Mouse (Mus musculus): ENCODE data around the gene Kif2c.
"Not testable (repeated sequence)": the region's sequence is repeated elsewhere in the genome, so short reads cannot be mapped to it uniquely, and the experiment has no call there.

The Kif2c gene

GRCm38 (mm10) chr4:117188969-117189368, 6.5 kb upstream of the Kif2c start:
- no peak for DNase-seq

GRCm38 (mm10) chr4:117182759-117183096, 289 bp upstream of the Kif2c start:
- not testable (repeated sequence) for DNase-seq

- no peak for DNase-seq
These were observed 12.5 kb downstream of the Kif2c start for GRCm38 (mm10) chr4:117169936-117170335.

- DNase-seq, result no peak
These were observed 21.3 kb downstream of the Kif2c start for GRCm38 (mm10) chr4:117161183-117161582.

- DNase-seq, result no peak
These were observed 22.8 kb downstream of the Kif2c start for GRCm38 (mm10) chr4:117159666-117160065.

GRCm38 (mm10) chr4:117156372-117156771, 26.1 kb downstream of the Kif2c start:
- DNase-seq, result no peak

GRCm38 (mm10) chr4:117155792-117156355, 26.6 kb downstream of the Kif2c start, which contains the start of gene Rps8:
TSS of gene Rps8 (minus strand) at chr4:117156243.
- peak; percentile 89 for DNase-seq

GRCm38 (mm10) chr4:117155020-117155791, 27.2 kb downstream of the Kif2c start:
- peak in 1 of 2 experiments; percentile 17 for DNase-seq

- DNase-seq, result no peak
These were observed 29.7 kb downstream of the Kif2c start for GRCm38 (mm10) chr4:117152714-117153113.

GRCm38 (mm10) chr4:117151416-117151815, 31.0 kb downstream of the Kif2c start:
- DNase-seq, result no peak

- no peak for DNase-seq
These were observed 32.2 kb downstream of the Kif2c start for GRCm38 (mm10) chr4:117150212-117150733.

DNA sequence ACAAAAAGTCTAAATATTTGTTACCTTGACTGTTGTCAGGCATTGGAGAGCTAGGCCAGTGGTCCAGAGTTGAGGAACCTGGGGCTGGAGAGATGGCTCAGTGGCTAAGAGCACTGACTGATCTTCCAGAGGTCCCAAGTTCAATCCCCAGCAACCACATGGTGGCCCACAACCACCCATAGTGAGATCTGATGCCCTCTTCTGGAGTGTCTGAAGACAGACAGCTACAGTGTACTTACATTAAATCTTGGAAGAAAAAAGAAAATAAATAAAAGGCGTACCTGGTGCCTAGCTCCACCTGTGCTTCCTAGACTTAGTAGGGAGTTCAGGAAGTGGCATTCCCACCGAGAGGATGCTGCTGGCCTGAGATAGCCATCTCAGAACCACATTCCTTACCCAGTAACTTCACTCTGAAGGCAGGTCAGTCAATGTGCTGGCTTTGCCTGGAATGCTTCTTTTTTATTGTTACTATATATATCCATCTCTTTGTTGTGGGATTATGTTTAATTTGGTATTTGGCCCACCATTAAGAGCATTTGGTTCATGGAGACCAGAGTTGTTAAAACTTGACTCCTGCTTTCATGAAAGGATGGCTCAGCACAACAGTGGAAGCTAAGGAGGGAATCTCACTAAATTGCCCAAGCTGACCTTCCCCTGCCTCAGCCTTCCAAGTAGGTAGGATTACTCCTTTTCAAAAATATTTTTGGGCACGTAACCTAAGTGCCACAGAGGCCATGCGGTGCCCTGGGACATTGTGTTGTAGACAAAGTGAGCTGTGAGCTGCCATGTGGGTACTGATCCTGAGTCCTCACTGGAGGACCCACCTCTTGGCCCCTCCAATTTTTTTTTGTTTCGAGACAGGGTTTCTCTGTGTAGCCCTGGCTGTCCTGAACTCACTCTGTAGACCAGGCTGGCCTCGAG, 32.9 kb downstream of the Kif2c start:
- no peak for DNase-seq

DNA sequence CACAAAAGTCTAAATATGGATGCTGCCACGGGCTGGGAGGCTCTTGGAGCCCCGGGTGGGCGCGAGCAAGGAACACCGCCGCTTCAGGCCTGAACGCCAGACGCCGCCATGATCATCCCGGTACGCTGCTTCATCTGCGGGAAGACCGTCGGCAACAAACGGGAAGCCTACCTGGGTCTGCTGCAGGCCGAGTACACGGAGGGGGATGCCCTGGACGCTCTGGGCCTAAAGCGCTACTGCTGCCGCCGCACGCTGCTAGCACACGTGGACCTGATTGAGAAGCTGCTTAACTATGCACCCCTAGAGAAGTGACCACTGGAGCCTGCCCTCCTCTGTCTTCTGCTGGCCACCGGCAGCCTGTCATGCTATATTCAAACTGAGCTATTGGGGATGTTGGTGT, 33.6 kb downstream of the Kif2c start:
- no peak for DNase-seq

- DNase-seq, result no peak
These were observed 34.3 kb downstream of the Kif2c start for GRCm38 (mm10) chr4:117148047-117148713.

DNA sequence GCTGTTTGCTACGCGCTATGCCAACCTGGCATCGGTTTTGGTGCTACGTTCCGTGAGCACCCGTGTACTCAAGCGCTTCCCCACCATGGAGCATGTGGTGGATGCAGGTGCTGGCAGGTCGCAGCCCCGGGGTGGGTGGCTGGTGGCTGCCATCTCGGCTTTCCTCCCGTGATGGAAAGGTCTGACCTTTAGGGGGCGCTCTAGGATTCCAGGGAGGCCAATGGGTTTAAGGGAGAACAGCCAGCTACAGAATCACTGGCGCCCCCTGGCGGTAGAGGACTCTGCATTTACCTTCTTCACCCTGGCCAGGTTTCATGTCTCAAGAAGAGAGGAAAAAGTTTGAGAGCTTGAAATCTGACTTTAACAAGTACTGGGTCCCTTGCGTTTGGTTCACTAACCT, 36.3 kb downstream of the Kif2c start:
- peak; percentile 84 to 85 for DNase-seq

DNA sequence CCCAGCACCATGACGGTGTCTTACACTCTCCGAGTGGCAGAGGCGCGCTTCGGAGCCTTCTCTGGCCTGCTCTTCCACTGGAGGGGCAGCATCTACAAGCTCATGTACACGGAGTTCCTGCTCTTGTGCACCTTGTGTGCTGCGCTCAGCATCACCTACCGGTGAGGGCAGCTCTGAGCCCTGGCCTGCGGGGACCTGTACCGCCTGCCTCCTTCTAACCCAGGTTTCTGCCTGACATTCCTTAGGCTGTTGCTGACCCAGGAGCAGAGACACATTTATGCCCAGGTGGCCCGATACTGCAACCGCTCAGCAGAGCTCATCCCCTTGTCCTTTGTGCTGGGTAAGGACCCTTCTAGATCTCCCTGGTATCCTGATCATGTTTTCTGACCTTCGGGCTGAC, 37.2 kb downstream of the Kif2c start:
- DNase-seq, result no peak

- DNase-seq, result no peak
These were observed 39.4 kb downstream of the Kif2c start for GRCm38 (mm10) chr4:117143023-117143422.

DNA sequence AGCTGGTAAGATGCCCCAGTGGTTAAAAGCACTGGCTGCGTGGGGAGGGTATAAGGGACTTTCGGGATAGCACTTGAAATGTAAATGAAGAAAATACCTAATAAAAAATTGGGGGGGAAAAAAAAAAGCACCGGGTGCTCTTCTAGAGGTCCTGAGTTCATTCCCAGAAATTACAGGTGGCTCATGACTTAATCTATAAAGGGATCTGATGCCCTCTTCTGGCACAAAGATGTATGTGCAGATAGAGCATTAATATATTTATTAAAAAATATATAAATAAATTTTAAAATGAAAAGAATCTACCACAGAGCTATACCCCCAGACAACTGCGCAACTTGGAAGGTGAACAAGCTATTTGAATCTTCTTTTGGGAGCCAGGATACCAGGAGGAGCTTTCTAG, 41.8 kb downstream of the Kif2c start:
- DNase-seq, result no peak

DNA sequence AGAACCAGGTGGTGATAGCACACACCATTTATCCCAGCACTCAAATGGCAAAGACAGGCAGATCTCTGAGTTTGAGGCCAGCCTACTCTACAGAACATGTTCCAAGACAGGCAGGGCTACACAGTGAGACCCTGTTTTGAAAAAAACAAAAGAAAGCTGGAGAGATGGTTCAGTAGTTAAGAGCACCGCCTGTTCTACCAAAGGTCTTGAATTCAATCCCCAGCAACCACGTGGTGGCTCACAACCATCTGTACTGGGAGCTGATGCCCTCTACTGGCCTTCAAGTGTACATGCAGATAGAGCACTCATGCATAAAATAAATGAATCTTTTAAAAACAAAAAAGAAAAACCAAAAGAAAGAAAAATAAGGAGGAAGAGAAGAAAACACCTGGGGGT, 43.2 kb downstream of the Kif2c start:
- peak; percentile 55 for DNase-seq

DNA sequence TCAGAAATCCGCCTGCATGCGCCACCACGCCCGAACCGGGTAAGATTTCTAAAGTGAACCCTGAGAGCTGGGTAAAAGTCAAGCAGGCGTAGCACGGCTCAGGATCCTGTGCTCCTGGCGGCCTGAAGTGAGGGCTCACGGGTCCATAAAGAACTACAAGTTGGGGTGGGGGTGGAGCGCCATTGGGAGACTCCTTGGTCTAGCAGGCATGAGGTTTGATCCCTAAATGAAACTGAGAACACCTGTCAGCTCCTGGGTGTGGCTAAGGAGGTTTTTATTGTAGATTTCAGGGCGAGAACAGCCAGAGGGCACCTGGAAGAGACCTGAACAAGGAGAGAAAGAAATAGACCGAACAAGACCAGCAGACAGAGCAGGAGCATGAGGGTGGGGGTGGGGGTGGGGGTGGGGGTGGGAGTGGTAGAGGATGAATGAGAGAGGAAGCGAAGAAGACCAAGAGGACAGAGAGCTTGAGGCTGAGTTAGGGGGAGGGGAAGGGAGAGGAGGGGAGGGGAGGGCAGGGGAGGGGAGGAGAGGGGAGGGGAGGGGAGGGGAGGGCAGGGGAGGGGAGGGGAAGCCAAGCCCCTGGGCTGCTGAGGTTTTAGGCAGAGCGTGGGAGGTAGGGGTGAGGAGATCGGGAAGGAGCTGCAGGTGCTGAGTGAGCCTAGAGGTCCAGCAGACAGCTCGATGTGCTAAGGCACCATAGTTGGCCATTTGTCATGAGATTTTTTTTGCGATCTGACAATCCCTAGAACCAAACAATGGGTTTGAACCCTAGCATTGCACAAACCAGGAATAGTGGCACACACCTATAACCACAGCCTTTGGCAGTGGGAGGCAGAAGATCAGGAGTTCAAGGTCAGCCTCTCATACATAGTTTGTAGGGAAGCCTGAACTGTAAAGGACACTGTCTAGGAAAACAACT, 43.9 kb downstream of the Kif2c start:
- DNase-seq, result no peak

GRCm38 (mm10) chr4:117136034-117136433, 46.4 kb downstream of the Kif2c start:
- no peak for DNase-seq

GRCm38 (mm10) chr4:117134601-117134995, 47.8 kb downstream of the Kif2c start:
- no peak for DNase-seq

Data from cerebellum, adult 18-20 months (tissue).